Mouse (Mus musculus): ENCODE results near the gene Dazap2. TPM values are rescaled to one million over a fixed set of nuclear protein-coding genes. Genes with fewer than 3 reads are reported as not detected.
A peak's percentile ranks its signal among the peaks of the same experiment; 100 is the strongest.
"Not testable (repeated sequence)": the region's sequence is repeated elsewhere in the genome, so short reads cannot be mapped to it uniquely, and the experiment has no call there.

Dazap2 gene
- total RNA-seq (2021) = 100 to 1,000 TPM; 171 to 182 TPM
- long read RNA-seq, experiment 1, transcript Dazap2-201 (4 exons, 2,135 nt) = major isoform, 92 of 151 reads
- long read RNA-seq, experiment 1, partial matches to known transcripts = 12 of 151 reads
- long read RNA-seq, experiment 1, other reads (novel, unspliced or antisense) = 46 of 151 reads
- long read RNA-seq, experiment 2, transcript Dazap2-201 (4 exons, 2,135 nt) = major isoform, 97 of 127 reads
- long read RNA-seq, experiment 2, partial matches to known transcripts = 21 of 127 reads
- long read RNA-seq, experiment 2, other reads (novel, unspliced or antisense) = 7 of 127 reads

DNA sequence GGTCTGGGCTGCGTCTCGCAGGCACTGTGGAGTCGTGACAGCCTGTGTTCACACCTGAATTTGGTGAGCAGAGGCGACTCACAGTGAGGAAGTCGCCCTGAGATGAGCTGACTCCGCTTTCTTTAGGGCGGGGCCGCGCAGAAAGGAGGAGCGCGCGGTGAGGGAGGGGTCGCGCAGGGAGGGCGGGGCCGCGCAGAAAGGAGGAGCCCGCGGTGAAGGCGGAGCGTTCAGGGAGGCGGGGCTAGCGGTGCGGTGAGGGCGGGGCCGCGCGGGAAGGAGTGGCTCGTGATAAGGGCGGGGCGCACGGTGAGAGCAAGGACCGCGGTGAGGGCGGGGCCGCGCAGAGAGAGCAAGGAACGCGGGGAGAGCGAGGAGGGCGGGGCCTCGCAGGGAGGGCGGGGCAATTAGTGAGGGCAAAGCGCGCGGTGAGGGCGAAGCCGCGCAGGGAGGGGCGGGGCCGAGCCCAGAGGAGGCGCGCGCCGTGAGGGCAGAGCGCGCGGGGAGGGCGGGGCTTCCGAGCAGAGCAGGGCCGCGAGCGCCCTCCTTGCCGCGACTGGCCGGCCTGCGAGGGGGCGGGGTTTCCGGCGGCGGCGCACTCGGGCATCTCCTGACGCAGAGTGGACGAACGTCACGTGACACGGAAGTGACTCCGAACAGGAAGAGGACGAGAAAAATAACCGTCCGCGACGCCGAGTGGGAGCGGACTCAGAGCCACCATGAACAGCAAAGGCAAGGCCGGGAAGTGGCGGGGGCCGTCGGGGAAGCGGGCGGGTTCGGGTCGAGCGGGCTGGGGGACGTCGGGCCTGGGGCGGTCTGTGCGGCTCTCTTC lies at the start of gene Dazap2:
Dazap2 (plus strand) TSS at position 354 of the 829 bp plus-strand sequence.
- peak; percentile 100 for DNase-seq

DNA sequence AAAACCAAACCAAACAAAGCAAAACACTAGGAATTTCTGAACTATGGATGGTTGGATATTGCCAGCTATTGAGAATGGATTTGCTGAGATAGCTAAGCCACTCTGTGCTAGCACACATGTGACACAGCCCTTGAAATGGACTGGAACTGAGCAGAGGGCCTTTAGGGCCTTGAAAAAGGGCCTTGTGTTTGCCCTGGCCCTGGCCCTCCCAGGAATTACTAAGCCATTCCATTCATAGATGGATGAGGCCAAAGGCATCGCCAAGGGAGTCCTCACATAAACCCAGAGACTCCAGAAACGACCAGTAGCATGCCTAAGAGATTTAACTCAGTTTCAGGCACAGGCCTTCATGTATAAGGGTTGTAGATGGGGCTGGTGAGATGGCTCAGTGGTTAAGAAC lies 48.6 kb upstream of the Dazap2 start:
- DNase-seq = no peak

DNA sequence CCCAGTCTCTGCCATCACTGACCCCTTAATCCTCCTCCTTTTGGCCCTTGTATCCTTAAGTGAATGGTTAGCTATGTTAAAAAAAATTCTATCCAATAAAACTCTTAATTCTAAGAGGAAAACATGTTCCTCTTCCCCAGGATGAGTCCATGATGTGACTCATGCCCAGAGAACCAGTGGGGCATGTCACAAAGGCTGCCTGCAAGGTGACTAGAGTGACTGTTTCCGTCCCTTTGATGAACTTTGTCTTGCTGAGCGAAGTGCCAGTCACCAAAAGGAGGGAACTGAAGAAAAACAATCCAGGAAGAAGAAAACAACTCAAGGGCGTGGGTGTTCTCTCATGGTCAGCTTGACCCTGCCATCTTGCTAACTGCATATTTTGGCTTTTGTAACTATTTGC lies 45.9 kb upstream of the Dazap2 start:
- DNase-seq = no peak

DNA sequence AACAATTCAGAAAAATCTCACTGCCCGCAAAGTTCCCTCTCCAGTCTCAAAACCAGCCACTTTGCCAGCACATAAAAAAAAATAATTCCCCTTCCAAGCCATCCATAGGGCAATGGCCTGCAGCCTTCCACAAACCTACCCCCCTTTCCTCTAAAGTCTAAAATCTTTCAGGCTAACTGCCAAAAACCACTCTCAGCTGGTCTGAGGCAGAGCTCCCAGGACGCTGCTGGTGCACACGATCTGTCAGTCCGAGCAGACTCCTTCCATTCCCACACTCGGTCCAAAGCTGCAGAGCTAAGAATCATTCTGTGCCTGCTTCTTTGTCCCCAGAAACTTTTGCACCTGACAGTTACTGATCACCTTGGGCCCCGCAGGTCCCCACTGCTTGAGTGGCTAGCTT lies 41.2 kb upstream of the Dazap2 start:
- no peak for DNase-seq

DNA sequence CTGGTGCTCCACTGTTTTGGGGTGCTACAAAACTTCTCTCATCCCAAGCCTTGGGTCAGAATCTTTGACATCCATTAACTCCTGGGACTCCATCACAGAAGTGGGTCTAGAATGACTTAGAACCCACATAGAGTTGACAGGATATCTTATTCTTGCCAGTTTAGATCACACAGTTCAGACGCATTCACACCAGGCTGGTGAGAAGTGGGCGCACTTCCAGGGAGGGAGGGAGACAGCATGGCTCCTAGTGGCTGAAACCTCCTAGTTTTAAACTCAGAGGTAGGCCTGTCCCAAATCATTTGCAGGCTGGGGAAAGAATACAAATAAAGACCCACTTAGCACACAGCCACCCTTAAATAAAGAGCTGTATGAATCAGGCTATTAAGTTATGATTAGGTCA lies 40.8 kb upstream of the Dazap2 start:
- DNase-seq = no peak

DNA sequence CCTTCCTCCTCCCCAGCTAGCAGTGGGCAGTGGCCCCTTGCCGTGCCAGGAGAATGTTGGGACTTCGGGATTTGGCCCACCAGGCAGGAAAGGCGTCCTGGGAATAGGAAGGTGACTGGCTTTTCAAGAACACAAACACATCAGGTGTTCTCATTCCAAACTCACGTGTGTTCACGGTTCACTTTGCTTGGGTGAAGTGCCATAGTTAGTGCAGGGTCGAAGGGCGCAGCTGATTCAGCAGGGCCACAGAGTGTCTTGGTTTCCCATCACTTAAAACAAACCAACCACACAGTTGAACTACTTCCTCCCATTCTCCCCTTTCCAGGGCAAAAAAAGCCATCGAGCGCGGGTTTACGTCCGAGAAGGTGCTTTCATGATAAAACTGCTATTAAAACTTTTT lies 39.8 kb upstream of the Dazap2 start:
- no peak for DNase-seq

DNA sequence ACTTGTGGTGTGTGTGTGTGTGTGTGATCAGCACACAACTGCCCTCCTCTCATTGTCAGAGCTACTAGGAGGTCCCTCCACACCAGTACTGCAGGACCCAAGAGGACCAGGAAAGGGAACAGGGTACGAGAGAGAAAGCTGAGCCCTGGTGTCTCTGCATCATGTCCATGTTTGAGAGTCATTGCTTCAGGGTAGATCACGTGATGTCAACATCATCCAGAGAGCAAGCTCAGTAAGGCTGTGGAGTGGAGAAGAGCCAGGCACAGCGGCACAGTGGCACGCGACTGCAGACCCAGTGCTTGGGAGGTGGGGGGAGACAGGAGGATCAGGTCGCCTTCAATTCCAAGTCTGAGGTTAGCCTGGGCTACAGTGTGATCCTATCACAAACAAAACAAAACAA lies 38.8 kb upstream of the Dazap2 start:
- DNase-seq = no peak

DNA sequence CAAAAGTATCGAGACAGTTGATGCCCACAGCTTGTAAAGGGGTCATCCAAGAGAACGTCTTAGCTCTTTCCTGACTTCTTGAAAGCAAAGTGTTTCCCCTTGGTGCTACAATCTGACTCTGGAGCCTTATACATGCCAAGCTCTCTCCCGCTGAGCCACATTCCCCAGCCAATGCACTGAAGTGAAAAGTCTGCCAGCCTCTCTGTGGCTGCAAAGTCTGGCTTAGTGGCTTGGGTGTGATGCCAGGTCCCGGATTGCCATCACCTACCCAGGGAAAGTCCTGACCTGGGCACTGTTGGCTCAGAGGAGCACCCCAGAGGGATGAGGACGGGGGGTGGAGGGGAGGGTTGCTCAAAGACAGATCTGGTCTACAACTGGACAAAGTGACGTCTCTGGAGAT lies 38.3 kb upstream of the Dazap2 start:
- no peak for DNase-seq

DNA sequence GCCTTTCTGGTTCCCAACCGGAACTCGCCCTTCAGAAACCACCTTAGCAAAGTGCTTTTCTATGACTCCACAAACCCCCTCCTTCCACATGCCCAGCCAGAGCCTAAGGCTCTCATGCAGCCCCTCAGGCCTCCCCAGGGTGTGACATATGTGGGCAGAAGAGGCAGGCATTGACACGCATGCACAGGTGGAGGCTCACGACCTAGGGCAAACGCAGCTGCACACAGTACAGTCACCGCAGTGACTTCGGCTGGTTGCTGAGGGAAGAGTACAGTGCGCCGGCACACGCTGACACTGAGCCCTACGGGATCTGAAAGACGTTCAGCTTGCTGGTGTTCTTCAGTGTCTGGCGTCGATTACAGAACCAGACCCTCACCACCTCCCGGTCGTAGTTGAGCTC lies 37.2 kb upstream of the Dazap2 start:
- DNase-seq = no peak

DNA sequence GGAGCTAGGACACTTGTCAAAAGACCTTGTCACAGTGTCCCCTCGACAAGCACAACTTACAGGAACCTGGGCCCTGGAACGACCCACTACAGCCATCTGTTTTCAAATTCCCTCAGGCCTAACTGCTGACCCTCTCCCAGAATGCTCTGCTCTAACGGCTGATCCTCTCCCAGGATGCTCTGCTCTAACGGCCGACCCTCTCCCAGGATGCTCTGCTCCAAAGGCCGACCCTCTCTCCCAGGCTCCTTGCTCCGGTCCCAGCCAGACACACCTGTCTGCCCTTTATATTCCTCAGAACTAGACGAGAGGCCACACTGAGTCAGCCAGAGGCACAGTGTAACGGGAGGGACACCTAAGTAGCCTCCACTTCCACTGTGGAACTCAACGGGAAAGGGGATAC lies 35.0 kb upstream of the Dazap2 start:
- no peak for DNase-seq

DNA sequence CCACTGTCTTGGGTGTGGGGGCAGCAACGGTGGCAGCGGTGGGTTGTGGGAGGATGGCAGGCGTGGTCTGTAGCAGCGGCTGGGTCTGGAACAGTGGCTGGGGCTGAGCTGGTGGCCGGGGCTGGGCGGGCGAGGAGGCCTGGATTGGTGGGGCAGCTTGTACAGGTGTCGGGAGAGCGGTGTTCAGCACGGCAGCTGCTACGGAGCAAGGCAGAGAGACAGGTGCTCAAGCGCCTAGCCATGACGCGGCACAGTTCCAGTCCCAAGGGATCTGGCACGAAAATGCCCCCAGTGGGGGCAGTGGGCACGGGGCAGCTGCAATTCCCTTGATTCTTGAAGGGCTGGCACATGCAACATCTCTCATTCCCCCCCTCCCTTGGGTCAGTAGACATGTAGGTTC lies 29.2 kb upstream of the Dazap2 start:
- DNase-seq = no peak

DNA sequence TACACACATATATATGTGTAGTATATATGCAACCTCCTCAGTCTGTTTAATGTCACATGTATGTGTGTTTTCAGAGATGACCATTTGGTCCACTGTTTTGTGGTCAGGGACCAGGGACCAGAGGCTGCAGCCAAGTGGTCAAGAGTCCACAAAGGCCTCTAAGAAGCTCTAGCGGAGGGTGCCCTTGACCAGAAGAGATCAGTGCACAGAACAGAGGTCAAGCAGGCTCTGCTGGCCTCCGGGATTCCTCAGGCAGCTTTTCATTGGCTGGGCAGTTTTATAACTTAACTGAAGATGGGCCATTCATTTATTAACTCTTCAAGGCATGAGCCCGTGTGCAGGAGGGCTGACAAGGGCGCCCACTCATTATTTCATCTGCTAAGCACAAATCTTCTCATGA lies 28.0 kb upstream of the Dazap2 start:
- DNase-seq = no peak

DNA sequence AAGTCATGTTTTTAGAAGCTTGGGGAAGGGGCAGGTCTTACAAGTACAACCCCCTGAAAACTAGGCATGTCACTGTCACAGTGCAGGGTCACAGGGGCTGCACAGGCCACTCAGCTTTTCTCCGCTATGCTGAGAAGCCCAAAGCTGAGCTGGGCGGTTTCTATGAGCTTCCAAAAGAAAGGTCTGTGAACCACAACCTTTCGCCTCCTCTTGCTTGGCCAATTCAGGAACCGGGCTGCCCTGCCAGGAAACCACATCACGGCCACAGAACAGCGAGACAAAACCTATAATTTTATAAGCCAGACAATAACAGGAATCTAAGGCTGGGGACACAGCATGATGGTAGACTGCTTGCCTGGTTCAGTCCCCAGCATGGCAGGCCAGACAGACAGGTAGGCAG lies 26.9 kb upstream of the Dazap2 start:
- DNase-seq = no peak

DNA sequence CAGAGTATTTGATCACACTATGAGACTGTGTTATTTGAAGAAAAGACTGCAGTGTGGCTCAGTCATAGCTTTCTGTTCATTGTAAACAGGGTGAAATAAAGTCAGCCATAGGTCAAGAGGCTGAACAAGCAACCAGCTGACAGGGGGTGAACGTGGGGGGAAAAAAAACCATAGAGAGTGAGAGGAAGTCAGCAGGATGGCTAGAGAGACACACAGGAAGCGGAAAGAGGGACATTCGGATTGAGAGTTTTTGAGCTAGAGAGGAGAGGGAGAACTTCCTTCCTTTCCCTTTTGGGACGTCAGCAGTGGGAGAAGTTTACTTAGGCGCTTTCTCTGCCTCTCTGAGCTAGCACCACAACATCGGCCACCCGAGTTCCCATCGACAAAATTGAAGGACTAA lies 24.7 kb upstream of the Dazap2 start:
- no peak for DNase-seq

DNA sequence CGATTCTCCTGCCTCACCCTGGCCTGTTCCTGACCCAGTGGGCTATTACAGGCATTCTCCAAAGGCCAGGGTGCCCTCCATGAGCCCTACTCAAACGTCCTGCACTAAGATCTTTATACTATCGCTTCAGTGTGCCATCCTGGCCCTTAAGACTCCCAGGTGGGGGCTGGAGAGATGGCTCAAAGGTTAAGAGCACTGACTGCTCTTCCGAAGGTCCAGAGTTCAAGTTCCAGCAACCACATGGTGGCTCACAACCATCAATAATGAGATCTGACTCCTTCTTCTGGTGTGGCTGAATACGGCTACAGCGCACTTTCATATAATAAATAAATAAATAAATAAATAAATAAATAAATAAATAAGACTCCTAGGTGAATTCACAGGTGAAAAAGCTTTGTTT lies 22.3 kb upstream of the Dazap2 start:
- no peak for DNase-seq

DNA sequence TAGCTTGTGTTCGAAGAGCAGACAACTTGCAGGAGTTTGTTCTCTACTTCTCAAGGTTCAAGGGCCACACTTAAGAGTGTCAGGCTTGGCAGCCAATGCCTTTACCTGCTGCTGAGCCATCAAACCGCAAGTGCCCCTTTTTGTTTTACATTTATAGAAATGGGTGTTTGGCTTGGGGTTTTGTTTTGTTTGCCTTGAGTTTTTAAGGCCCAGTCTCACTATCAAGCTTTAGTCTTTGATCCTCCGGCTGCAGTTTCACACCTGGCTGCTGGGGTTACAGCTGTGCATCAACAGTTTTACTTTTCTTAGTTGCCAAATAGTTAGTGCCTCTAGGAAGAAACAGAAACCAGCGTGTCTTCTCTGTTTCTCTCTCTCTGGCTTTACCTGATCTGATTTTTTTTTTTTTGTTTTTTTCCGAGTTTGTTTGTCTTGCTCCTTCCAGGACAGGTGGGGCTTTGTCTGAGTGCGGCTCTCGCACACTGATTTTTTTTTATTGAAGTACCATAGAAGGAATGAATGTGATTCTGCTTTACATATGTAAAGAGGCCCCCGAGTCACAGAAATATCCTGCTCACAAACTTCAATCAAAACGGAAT lies 16.8 kb upstream of the Dazap2 start:
- DNase-seq = no peak

DNA sequence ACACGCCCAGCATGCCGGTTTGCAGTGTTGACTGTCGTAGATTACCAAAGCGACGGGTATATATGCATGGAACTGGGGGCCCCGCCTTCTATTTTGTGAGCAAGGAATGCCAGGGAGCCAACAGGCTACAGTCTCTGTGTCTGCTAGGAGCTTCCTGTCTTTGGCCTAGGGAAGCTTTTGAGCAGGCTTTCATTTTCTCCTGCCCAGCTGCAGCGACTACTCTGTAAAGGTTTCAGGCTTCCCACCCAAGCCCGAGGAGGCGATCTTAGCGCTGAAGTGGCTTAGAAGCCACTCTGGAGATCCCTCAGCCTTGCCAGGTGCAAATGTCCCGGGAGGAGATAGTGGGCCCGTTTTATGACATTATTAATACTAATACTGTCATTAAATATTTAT lies 16.3 kb upstream of the Dazap2 start:
- peak; percentile 65 for DNase-seq

DNA sequence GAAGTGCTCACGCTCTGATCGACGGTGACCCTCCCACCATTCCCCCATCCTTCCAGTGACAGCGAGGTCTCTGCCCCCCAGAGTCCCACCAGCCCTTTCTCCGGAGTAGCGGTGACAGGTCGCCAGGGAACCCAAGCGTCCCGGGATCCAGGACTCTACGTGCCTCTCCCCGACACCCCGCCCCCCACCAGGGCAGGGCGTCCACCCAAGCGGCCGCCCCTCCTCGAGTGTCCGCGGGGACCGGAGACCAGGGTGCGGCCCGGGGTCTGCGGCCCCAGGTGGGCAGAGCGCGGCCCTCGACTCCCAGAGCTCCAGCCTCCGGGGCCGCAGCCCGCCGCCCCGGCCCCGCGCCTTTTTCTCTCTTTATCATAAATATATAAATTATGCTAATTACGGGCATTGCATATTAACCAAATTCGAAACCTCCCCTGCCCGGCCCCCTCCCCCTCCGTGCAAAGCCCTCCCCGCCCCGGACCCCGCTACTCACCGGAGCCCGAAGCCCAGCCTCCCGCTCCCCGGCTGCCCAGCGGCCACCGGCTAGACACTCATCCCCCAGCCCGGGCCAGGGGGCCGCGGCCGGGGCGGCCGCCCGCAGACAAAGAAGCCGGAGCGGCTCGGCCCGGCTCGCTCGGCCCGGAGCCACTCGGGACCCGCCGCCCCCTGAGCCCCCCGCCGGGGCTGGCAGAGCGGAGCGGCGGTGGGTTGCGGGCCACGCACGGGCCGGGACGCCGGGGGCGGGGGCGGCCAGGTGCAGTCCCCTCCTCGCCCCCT lies 15.7 kb upstream of the Dazap2 start, which contains the start of gene Pou6f1:
Pou6f1 (minus strand) TSS at position 709 of the 771 bp plus-strand sequence.
- DNase-seq = peak; percentile 75

DNA sequence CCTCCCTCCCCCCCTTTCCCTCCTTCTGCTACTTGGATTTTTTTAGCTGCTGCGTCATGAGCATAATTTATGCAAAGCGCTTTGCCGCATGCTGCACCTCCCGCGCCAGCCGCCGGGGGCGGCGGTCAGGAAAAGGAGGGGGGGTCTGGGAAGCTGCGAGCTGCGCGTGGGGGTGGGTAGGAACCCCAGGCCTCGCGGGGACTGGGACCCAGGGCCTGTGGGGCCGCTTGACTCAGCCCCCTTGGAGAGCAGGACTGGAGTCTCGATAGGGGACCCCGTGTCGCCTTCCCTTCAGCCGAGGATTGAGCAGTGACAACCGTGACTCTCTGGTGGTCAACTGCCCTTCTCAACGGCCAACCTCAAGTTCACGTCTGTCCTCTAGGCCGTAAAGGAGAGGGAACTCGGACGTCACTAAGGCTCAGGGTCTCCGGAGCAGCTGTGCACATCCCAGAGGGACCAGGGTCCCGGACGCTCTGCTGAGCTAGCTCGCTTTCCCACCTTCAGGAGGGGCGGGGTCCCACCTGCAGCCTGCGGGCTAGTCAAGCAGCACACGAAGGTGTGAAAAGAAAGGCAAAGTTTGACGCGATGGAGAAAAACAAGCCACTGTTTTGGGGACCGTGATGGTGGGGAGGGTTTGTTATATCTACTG lies 15.0 kb upstream of the Dazap2 start:
- DNase-seq = peak; percentile 83

DNA sequence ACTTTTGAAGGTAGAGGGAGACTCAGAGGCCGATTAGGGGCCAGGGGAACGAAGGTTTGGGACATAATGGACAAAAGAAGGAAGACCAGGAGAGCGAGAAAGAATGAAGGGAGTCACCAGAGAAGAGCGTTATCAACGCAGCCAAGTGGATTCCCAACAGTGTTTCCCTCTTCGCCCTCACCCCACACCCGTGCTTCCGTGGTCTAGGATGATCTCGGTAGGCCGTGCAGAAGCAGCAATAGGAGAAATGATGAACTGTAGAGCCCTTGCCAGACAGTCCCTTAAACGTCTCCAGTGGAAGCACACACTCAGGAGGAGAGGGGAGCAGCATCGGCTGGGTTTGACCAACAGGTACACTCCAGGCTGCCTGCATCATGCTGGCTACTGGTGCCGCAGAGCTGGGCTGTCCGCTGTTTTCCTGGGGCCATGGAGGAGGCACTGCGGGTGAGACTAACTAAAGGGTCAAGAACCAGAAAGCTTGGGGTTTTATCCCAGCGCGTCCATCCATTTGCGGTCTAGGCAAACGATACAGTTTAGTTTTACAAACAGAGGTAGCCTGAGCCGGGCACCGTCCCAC lies 14.4 kb upstream of the Dazap2 start:
- no peak for DNase-seq

DNA sequence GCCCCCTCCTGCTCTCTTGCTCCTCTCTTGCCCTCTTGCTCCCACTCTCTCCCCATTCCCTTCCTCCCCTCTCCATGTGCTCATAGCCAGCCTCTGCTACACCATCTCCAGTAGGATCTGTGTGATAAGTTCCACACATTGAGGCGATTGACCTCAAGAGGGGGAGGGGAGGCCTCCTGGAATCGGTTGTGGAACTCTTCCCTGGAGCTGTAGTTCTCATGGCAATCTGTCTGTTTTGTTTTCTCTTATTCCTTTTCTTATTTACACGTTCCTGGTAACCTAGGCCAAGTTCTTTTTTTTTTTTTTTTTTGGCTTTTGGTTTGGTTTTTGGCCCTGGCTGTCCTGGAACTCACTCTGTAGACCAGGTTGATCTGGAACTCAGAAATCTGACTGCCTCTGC lies 13.5 kb upstream of the Dazap2 start:
- no peak for DNase-seq

DNA sequence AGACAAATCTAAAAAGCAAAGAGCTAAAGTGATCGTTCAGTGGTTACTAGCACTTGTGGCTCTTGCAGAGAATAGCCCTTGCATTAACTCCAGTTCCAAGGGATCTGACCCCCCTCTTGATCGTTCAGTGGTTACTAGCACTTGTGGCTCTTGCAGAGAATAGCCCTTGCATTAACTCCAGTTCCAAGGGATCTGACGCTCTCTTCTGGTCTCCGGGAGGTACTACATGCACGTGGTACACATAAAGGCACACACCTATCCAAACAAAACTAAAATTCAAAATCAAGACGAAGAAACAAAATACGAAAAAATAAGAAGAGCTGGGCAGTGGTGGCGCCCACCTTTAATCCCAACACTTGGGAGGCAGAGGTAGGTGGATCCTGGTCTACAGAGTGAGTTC lies 8.5 kb upstream of the Dazap2 start:
- DNase-seq = not testable (repeated sequence)
